Mouse (Mus musculus): Measurements from ENCODE around the gene Chchd3. TPM values are rescaled to one million over a fixed set of nuclear protein-coding genes. Genes with fewer than 3 reads are reported as not detected.

Gene Chchd3
- total RNA-seq (2012; rRNA removed) (192 and 205 TPM in 2 replicates), polyA plus RNA-seq (2012; ENCODE audit: insufficient read depth in 1 of 2, insufficient read length in 2 of 2, low read depth in 1 of 2, low replicate concordance in 2 of 2, missing spikeins in 1 of 2) (100 to 1,000 TPM in 1 of 2 experiments, not detected in 1; 243 TPM)

DNA sequence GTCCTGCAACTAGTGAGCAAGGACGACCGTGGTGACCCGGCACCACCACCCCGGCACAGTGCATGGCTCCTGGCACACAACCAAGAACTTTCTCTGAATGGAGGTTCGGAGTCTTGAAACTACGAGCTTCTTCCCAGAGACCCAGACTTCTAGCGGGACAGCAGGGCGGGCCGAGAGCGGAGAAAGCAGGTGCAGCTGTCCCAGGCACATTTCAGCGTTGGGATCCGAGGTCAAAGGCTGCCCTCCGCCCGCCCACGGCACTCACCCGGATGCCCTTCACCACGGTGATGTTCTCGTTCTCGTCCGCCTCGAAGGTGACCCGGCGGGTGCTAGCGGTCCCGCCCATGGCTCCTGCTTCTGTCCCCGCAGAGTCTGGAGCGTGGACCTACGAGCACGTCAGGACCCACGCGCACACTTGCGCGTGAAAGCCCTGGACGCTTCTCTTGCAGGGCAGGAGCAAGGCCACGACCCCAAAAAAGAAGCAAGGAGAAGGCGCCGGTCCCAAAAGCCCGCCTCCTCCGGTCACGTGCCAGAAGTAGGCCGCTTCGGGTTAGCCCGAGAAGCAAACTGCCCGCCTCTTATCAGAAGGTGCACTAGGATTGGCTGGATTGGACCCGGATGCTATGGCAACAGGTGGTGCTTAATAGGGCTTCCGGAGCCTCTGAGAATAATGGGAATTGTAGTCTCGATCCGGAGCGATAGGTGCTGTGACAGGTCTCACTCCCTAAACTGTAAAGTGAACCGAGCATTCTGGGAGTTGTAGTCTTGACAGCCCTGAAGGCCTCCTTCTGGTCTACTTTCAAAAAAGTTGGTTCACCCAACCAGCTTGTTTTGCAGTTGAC, at the start of gene Chchd3:
Chchd3 (minus strand) TSS at position 526 of the 842 bp plus-strand sequence.
- Histone ChIP-seq H3K36me3 (ENCODE audit: control insufficient read depth in 1 of 2, insufficient read depth in 2 of 2, low read length in 2 of 2) (peaks cover 1 to 37% of the 10 kb centered on the region in 2 experiments; a peak in 3 of 4 replicates), H3K4me1 (ENCODE audit: control insufficient read depth in 1 of 2, insufficient read depth in 2 of 2, low read length in 2 of 2) (peaks cover 15 to 16% of the 10 kb centered on the region in 2 experiments), H3K79me2 (ENCODE audit: control insufficient read depth, insufficient read depth, low read length, poor library complexity) (peaks cover 28% of the 10 kb centered on the region), H3K9me3 (replicated peaks; ENCODE audit: insufficient read depth, low read length) (no peaks in the 10 kb centered on the region), H3K9ac (ENCODE audit: control insufficient read depth, low read depth, low read length, poor library complexity, severe bottlenecking) (peak within 1 kb of the TSS; percentile 91), H3K4me3 (ENCODE audit: control insufficient read depth in 1 of 2, insufficient read depth in 1 of 2, low read depth in 2 of 2, low read length in 2 of 2) (peak within 1 kb of the TSS; percentile 72 to 95), H3K27ac (ENCODE audit: control insufficient read depth, low read depth, low read length) (peak within 1 kb of the TSS; percentile 78), H3K27me3 (ENCODE audit: control insufficient read depth in 1 of 2, insufficient read depth in 2 of 2, low read length in 2 of 2) (no peaks in the 10 kb centered on the region)
- 0 out of 2 replicates have a peak, but pooled peaks have one; percentile 25 for TF ChIP-seq RCOR1 (IDR thresholded peaks at IDR 0.05; ENCODE audit: low read depth, low read length)
- peak; percentile 91 for TF ChIP-seq MXI1 (IDR thresholded peaks at IDR 0.05; ENCODE audit: low read depth, low read length)
- peak; percentile 91 for TF ChIP-seq MAX (IDR thresholded peaks at IDR 0.05; ENCODE audit: low read length)
- peak; percentile 77; the same call in 1 of the 2 replicates for TF ChIP-seq BHLHE40 (IDR thresholded peaks at IDR 0.05; ENCODE audit: borderline replicate concordance, low read depth, low read length)
- TF ChIP-seq JUND (IDR thresholded peaks at IDR 0.05; ENCODE audit: low read depth, low read length): no peak
- no peak for TF ChIP-seq E2F4 (IDR thresholded peaks at IDR 0.05; ENCODE audit: borderline replicate concordance, low read depth, low read length)
- no peak for TF ChIP-seq POLR2AphosphoS5 (IDR thresholded peaks at IDR 0.05; ENCODE audit: borderline replicate concordance, low read depth, low read length)
- TF ChIP-seq USF1 (IDR thresholded peaks at IDR 0.05; ENCODE audit: low read depth, low read length): peak; percentile 100
- peak; percentile 68 to 88; a peak in 3 of 4 replicates for TF ChIP-seq USF2 (IDR thresholded peaks at IDR 0.05; ENCODE audit: borderline replicate concordance in 1 of 2, insufficient read depth in 1 of 2, low read depth in 1 of 2, low read length in 2 of 2)
- TF ChIP-seq MAFK (IDR thresholded peaks at IDR 0.05; ENCODE audit: borderline replicate concordance, low read depth, low read length): no peak
- peak; percentile 57 for TF ChIP-seq ZNF384 (IDR thresholded peaks at IDR 0.05; ENCODE audit: low read depth, low read length)
- TF ChIP-seq MYB (IDR thresholded peaks at IDR 0.05; ENCODE audit: low read depth, low read length): peak; percentile 58; the same call in 1 of the 2 replicates
- no peak; the same call in 1 of the 2 replicates for TF ChIP-seq NRF1 (IDR thresholded peaks at IDR 0.05; ENCODE audit: insufficient read depth, low read depth, low read length, poor library complexity, severe bottlenecking)
- peak; percentile 86 to 87 for TF ChIP-seq POLR2A (IDR thresholded peaks at IDR 0.05; ENCODE audit: control insufficient read depth in 1 of 2, insufficient read depth in 1 of 2, low read depth in 1 of 2, low read length in 2 of 2, poor library complexity in 1 of 2)
- TF ChIP-seq SIN3A (IDR thresholded peaks at IDR 0.05; ENCODE audit: low read length): peak; percentile 89
- TF ChIP-seq TCF12 (IDR thresholded peaks at IDR 0.05; ENCODE audit: low read depth, low read length): 0 out of 2 replicates have a peak, but pooled peaks have one; percentile 11
- TF ChIP-seq GATA1 (IDR thresholded peaks at IDR 0.05; ENCODE audit: low read depth, low read length): peak; percentile 68
- TF ChIP-seq NELFE (IDR thresholded peaks at IDR 0.05; ENCODE audit: low read depth, low read length): peak; percentile 84
- peak; percentile 91 for TF ChIP-seq ELF1 (IDR thresholded peaks at IDR 0.05; ENCODE audit: low read depth, low read length)
- TF ChIP-seq POLR2AphosphoS2 (IDR thresholded peaks at IDR 0.05; ENCODE audit: low read length): no peak
- peak; percentile 97 for TF ChIP-seq KAT2A (conservative IDR thresholded peaks at IDR 0.05; ENCODE audit: low read depth, low read length)
- no peak for TF ChIP-seq UBTF (IDR thresholded peaks at IDR 0.05; ENCODE audit: borderline replicate concordance, insufficient read depth, low read depth, low read length)
- TF ChIP-seq TBP (IDR thresholded peaks at IDR 0.05; ENCODE audit: low read depth, low read length): peak; percentile 7; the same call in 1 of the 2 replicates
- TF ChIP-seq MYC (IDR thresholded peaks at IDR 0.05; ENCODE audit: low read depth, low read length): peak; percentile 45; the same call in 1 of the 2 replicates
- peak; percentile 82 for TF ChIP-seq CHD2 (IDR thresholded peaks at IDR 0.05; ENCODE audit: low read length)
- TF ChIP-seq MAZ (IDR thresholded peaks at IDR 0.05; ENCODE audit: low read depth, low read length): 0 out of 2 replicates have a peak, but pooled peaks have one; percentile 37
- TF ChIP-seq HCFC1 (IDR thresholded peaks at IDR 0.05; ENCODE audit: low read depth, low read length): peak; percentile 98
- no peak for TF ChIP-seq ETS1 (IDR thresholded peaks at IDR 0.05; ENCODE audit: low read depth, low read length)
- peak; percentile 99 for DNase-seq (ENCODE audit: low read depth, low spot score)
